Mouse (Mus musculus) layer of hippocampus, postnatal 14 days (tissue): ENCODE results near the gene Trib2. TPM values are rescaled to one million over a fixed set of nuclear protein-coding genes. Genes with fewer than 3 reads are reported as not detected.
A peak's percentile ranks its signal among the peaks of the same experiment; 100 is the strongest.

Experiments used
- DNase-seq, 2 experiments: peaks; one replicate each; pipeline ENCODE4 v3.0.0; 2021 to 2022; ENCODE audit warnings: low spot score in 2 of 2, mixed read lengths in 1 of 2
- long read RNA-seq, 2 experiments: library from polyadenylated mRNA; stranded (forward); transcript quantifications; one replicate each; pipeline ENCODE4 v2.0.0; 2021
- total RNA-seq, 2 experiments: library from RNA; stranded (reverse); gene quantifications; 2 replicates each; pipeline ENCODE4 v1.2.3; 2021

The Trib2 gene
- total RNA-seq: 10 to 100 TPM; 51.9 to 54.6 TPM
- long read RNA-seq, experiment 1, full-length matches to known transcripts: 44 of 56 reads
- long read RNA-seq, experiment 1, partial matches to known transcripts: 5 of 56 reads
- long read RNA-seq, experiment 1, other reads (novel, unspliced or antisense): 7 of 56 reads
- long read RNA-seq, experiment 2, full-length matches to known transcripts: 42 of 49 reads
- long read RNA-seq, experiment 2, partial matches to known transcripts: 0 of 49 reads
- long read RNA-seq, experiment 2, other reads (novel, unspliced or antisense): 7 of 49 reads

DNA sequence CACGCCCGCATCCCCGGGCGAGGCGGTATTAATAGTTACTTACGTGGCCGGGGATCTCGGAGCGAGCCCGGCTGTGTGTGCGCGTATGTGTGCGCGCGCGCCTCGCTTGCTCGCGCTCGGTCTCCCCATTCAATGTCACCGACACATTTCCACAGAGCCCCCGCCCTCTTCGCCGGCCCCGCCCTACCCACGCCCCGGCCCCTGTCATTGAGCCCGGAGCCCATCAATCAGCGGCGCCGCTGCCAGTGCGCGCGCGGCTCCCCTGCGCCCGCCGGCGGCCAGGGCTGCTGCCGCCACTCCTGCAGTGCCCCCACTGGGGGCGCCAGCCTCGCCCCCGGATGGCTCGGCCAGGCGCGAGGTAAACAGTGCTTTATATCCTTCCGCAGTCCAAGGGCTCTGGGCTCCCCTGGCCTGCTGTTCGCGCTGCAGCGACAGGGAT, at the start of gene Trib2:
Gene Trib2, minus strand, starts transcription at position 183 of the 439 bp plus-strand sequence.
- DNase-seq: peak; percentile 88 to 93

DNA sequence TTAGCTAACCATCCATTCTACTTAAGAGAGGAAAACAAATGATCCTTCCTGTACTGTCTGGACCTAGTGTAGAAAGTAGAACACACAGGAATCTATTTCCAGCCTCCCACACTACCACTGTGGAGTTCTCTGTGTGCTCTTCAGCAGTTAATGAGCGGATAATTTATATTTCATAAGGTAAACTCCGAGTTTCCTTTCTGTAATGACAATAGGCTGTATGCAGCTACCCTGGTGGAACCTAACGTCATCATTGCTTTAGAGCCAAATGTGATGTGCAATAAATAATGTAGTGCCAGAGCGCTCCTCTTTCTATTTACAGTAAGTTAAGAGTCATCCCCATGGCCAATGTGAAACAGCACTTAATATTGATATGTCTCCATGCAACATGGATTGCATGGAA, 41.3 kb upstream of the Trib2 start:
- DNase-seq: no peak

DNA sequence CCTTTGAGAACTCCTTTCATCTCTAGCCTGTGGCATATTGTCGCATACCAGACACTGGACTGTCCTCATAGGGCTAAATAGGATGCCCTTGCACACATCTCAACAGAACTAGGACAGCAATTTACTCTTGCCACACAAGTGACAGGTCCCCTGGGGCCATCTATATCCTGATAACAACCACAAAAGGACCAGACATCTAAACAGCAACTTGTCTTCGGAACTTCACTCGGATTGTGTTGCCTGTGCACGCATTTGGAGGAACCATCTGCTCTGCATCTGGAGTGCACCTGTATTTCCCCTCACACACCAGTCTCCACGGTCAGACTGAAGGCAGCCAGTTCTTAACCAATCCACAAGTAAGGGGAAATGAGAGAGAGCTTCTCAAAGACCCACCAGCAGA, 39.2 kb upstream of the Trib2 start:
- DNase-seq: no peak

DNA sequence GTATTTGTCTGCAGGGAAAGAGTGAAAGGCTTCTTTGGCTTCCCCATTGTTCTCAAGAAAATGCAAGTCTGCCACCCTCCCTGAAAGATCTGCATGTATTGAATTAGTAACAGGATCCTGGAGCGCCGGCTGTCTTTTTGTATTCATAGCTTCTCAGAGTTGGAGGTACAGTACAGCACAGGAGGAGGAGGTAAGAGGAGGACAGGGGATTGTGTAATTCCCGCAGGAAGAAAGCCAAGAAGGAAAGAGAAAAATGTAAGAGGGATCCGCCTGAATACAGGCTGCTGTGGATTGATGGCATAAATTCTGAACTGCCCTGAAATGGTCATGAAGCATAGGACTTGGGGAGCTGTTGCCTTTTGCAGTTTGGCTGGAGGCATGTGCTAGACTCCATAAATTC, 36.1 kb upstream of the Trib2 start:
- DNase-seq: peak in 1 of 2 experiments; percentile 42

DNA sequence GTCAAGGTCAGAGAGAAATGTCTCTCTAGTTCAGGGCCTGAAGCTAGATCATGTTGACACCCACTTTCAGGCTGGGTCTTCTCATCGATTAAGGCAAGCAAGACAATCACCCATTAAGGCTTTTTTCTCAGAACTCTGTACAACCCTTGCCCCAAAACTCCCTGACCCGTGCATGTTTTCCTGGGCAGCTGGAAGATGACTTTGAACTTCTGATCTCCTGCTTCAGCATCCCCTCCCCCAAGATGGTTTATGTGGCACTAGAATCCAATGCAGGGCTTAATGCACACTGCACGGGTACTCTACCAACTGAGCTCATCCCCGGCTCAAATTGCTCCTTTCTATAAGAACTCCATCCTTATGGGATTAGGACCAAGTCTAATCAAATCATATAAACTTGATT, 35.3 kb upstream of the Trib2 start:
- DNase-seq: no peak

DNA sequence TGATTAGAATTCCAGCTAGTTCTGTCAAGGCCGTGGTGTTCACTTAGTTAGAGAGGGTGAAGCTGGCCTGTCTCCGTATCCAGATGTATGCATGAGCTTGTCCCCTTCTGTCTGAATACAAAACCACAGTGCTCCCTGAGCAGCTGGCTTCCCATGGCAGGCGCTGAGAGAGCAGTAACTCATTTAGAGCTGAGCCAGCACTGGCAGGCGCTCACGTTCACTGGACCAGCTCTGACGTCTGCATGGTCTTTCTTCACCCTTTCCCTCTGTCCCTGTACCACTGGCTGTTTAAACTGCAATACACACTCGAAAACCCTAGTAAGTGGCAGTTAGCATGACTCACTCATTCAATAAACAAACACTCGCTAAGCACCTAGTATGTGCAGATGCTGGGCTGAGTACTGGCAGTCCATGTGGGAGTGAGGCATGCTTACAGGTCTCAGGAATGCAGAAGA, 33.7 kb upstream of the Trib2 start:
- no peak for DNase-seq

DNA sequence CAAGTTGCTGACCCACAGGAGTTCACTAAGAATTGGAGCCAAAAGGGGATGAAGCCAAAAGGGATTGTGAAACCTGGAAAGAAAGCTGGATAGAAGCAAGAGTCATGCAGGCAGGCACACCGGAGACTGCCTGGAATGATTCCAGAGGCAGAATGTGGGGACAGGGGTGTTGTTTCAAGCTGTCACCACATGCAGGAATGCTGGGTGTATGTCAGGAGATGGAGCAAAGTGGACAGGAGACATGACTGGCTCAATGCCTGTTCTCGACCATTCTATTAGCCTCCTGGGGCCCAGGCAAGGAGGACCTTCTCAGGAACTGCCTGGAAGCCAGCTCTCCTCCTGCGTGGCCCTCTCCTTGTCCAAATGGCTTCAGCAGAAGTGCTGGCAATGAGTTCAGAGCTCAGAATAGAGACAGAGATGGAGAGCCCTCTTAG, 33.2 kb upstream of the Trib2 start:
- DNase-seq: peak in 1 of 2 experiments; percentile 23

DNA sequence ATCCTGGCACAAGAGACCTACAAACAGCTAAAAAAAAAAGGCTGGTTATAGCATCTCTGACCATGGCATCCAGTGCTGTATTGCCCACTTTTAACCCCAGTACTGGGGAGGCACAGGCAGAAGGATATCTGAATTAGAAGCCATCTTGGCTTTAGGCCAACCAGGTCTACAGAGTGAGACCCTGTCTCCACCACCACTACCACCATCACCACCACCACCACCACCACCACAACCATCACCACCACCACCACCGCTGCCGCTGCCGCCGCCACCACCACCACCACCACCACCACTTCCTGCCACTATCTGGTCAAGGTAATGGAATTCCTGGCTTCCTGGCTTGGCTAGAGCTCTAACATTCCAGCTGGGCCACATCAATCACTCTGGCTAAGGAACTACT, 31.7 kb upstream of the Trib2 start:
- no peak for DNase-seq

DNA sequence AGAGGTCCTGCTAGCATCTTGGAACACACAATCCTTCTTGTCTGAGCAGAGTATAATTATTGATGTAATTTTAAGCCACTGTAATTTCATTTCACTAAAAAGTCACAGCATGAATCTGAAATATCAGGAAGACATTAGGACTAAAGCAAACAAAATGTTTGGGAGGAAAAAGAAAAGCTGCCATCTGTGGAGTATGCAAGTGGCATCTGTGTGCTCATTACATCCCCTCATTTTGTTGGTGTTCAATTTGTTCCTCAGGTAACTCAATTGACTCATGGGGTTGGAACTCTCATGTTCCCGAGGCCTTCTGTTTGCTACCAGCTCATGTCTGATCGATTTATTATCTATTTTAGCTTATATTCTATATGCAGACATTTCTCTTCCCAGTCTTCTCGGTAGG, 28.0 kb upstream of the Trib2 start:
- peak in 1 of 2 experiments; percentile 73 for DNase-seq

DNA sequence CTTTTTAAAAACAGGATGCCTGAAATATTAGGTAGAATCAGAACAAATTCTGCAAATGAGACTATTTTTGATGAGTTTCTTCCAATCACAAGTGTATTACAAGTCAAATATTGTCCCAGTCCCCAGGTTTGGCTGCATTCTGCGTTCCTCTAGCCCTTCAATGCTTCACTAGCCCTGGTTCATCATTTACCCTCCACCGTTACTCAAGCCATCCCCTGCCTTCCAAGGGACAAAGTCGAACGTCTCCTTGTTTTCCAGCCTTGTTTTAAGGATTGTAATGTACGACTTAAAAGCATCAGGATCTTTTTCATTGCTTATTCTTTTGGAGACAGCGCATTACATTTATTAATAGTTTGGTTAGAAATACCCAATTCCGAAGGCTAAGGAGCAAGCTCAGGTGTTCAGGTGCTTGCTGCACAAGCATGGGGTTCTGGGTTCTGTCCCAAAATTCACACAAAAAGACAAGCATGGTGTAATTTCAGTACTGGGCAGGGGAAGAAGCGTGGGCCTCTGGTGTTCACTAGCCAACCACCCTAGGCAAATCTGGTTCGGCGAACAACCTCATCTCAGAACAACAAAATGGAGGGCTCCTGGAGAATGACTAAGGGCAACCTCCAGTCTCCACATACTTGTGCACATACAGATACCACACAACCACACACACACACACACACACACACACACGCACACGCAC, 24.3 kb upstream of the Trib2 start:
- no peak for DNase-seq

DNA sequence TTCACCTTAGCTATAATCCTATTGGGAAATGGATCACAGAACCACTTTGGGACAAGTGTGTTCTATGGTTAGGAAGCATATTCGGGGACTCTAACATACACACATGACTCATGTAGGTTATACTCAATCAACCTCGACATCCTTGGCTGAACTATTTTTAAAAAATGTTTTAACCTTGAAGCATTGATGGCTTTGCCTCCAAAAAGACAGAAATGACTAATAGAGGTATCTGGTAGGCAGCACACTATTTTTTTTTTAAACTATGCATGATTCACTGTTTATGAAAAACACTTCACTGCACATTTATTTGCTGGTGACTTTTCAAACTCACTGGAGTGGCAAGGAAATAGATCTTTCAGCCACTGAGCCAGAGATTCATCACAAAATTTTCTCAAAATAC, 21.5 kb upstream of the Trib2 start:
- no peak for DNase-seq

DNA sequence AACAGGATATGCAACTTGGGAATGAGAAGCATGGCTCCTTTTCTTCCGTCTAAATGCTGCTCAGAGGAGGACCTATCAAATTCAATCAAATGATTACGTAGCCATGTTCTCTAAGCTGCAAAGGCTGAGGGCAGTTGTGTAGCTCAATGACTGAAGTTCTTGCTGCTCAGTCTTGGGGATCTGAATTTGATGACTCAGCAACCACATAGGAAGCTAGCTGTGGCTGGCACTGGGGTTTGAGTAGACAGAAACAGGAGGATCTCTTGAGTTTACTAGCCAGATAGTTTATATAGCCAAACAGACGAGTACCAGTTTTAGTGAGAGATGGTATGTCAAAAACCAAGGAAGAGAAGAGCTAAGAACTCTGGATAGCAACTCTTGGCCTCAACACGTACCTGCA, 20.8 kb upstream of the Trib2 start:
- no peak for DNase-seq

DNA sequence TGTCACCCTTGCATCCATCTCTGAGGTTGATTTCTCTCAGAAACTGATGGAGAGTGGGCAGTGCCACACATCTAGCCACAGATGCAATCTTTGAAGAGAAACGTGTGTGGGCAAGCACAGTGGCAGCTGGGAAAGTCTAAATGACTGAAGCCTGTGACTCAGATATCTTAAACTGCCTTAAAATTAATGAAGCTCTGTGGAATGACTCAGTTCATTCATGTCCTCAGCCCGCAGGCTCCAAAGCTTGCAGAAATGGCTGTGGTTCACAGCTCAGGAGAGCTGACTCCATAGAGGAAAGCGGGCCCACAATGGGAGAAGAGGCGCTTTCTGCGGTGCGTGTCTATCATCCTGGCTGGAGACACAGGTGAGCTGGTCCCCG, 15.9 kb upstream of the Trib2 start:
- peak in 1 of 2 experiments; percentile 38 for DNase-seq

DNA sequence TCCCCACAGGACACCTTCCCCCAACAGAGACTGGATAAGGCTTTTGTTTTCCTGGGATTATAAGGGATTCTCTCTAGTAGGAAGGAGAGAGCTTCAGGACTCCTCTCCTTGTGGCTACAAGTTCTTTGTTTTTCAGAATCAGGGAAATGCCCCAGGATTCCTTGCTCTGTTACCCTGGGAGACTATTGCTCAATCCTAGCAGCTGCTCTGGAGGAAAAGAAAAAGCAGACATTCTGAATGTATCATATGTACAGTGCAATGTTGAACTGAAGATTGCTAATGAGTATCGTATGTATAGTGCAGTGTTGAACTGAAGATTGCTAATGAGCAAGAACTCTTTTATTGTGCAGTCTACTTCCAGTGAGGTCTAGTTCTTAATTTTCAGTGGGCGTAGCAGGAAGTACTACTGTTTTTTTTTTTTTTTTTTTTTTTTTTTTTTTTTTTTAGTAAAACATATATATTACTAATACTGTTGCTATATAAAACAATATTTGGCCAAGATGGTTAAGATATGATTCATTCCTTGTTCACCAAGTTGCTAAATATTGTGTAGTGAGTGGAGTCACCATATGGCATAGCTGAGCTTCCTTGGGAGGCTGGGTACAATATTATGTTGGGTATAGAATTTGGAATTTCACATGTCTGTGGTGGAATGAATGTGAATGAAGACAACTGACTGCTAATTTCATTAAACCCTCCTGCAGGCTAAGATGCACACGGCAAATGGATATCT, 15.4 kb upstream of the Trib2 start:
- DNase-seq: no peak

DNA sequence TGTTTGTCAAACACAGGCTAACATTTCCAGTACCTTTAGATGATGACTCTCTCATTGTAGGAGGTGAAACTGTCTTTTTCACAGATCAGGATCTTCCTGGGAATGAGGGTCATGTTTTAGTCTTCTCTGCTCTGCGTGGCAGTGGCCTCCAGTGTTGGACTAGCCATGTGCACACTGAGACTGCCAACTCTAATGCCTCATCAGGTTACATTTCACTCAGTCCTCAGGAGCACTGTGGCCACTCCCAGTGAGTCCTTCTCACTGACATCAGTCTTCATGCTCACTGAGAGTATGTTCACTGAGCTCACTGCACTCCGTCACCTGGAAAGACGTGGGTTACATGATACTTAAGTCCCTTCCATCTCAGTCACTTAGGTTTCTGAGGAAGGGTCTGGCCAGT, 14.0 kb upstream of the Trib2 start:
- no peak for DNase-seq

DNA sequence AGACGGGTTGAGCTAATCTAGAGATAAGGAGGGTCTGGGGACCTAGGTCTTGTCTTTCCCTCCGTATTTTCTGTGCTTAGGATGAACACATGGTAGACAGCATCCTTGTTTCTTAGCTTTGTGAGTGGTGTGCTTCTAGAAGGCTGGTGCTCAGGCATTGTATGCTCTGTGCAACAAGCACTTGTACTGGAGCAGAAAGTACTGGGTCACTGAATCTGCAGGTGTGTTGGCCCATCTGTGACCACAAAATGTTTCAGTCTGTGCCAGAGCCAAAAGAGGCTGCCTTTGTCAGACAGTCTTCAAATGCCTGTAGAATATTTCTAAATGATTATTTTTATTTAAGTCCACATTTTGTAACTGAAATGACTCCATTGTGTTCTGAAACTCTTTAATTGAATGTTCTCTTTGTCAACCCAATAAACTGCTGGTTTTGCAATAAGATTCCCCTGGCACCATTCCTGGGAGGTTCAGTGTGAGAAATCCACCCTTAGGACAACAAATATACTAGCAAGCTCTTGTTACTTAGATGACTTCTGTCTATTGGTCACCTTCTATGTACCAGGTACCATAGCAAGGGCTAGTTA, 12.2 kb upstream of the Trib2 start:
- no peak for DNase-seq

DNA sequence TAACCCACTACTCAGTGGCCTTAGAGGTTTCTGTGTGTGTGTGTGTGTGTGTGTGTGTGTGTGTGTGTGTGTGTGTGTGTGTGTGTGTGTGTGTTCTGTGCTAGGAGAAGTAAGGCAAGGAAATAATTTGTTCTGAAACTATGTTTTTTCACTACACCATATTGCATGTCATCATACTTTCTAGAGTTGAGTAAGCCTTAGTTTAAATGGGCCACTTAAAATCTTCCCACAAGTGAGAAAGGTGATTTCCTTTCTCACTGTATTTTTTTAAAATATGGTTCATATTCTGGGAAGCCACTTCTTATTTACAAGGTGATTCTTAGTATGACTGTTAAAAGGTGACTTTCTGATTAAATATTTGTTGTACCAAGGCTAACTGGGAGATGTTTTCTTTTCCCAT, 4.3 kb upstream of the Trib2 start:
- DNase-seq: no peak

DNA sequence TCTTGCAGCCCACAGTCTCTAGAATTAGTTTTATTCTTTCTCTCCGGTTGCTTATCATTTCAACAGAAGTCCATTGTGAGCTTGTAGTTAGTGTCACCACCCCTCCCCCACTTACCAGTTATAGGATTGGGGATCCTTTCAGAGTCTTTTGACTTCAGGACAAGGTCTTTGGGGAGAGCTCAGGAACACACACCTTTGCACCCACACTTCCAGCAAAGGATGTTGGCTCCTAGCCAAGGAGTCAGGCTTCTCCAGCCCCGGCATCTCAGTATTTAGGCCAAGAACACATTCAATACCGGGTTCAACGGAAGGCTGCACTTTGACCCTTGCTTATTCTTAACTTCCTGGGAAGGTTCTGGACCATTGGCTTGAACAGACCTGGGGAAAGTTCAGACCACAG, 643 bp upstream of the Trib2 start:
- DNase-seq: peak in 1 of 2 experiments; percentile 40

DNA sequence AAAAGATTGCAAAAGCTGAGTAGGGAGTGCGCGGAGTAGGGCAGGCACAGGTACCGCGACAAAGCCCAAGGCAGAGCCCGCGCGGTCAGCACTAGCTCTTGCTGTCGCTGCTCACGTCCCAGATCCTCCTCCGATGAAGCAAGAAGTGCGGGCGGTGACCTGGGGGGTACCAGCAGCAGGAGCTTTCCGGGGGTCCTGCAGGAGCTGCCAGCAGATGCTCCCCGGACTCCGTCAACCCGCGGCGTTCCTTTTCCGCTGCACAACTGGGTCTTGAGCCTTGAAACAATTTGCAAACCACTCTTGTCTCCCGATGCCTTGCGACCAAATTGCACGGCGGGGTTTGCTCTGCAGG, 492 bp downstream of the Trib2 start:
- peak in 1 of 2 experiments; percentile 69 for DNase-seq

DNA sequence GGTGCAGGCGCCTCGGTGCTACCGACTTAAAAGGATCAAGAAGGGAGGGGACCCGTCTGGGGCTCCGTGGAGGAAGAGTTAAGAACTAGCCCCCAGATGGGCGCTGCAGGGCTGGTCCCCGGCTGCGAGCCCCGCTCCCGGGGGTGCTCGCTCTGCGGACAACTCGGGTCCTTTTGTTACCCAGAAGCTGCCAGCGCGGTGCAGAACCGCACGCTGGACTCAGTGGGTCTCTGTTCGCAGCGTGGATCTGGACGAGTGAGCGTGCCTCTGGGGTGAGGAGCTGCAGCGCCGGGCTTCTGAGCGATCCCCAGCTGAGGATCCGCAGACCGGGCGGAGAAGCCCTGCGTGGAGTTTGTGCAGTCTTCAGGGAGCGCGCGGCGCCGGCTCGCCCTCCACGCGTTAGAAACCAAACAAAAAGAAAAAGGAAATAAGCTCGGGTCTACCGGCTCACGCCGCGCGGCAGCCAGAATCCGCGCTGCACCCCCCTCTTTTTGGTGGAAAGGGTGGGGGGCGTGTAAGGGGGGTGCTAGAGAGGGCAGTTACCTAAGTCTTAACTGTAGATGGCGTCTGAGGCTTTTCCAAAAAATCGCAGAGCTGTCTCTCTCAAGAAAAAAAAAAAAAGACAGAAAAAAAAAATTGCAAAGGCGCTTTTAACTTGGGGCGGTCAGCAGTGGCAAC, 1.0 kb downstream of the Trib2 start:
- peak; percentile 73 to 80 for DNase-seq

DNA sequence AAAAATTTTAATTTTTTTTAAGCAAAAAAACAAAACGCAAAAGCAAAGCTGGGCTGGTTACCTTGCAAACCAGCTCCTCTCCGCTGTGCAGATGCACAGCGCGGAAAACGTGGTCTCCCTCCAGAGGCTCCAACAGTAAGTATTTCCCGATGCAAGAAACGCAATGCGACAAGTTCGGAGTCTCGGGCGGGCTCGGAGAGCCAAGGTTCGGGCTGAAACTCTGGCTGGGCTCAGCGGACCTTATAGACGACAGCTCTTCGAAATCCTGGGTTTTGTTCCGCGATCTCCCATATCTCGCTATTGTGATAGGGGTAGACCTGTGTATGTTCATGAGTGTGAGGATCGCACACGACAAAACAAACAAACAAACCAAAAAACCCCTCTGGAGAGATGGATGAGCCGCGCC, 1.5 kb downstream of the Trib2 start:
- DNase-seq: peak in 1 of 2 experiments; percentile 25
